Mouse (Mus musculus): ENCODE results near the gene Stim2. TPM values are rescaled to one million over a fixed set of nuclear protein-coding genes. Genes with fewer than 3 reads are reported as not detected.

Gene Stim2
- polyA plus RNA-seq, 1 experiment from 2014 or later, result 22.6 TPM

GRCm38 (mm10) chr5:54019546-54019945 is 21.2 kb downstream of the Stim2 start:
- ATAC-seq (ENCODE audit: insufficient number of reproducible peaks, low FRiP score, low TSS enrichment, low read depth), result no peak
- Histone ChIP-seq H3K4me1 (peaks cover 4% of the 10 kb centered on the region; the same call in 1 of the 2 replicates), H3K4me2 (no peak overlapping the region), H3K27ac (peak overlapping the region; percentile 50; the same call in 1 of the 2 replicates), H3K4me3 (no peak overlapping the region), H3K27me3 (no peaks in the 10 kb centered on the region), H3K9ac (no peak overlapping the region), H3K9me3 (no peaks in the 10 kb centered on the region), H3K36me3 (no peaks in the 10 kb centered on the region)
- WGBS, result 55% methylated on average over 4 of the region's 4 CpGs

GRCm38 (mm10) chr5:54024610-54025009 is 26.3 kb downstream of the Stim2 start:
- 70% methylated on average over 3 of the region's 3 CpGs for WGBS
- no peak overlapping the region for H3K27ac ChIP-seq
- H3K36me3 ChIP-seq, result no peaks in the 10 kb centered on the region
- H3K4me2 ChIP-seq, result no peak overlapping the region
- peaks cover under 1% of the 10 kb centered on the region; the same call in 1 of the 2 replicates for H3K4me1 ChIP-seq
- H3K4me3 ChIP-seq, result no peak overlapping the region
- H3K27me3 ChIP-seq, result no peaks in the 10 kb centered on the region
- no peaks in the 10 kb centered on the region for H3K9me3 ChIP-seq
- no peak overlapping the region for H3K9ac ChIP-seq
- ATAC-seq (ENCODE audit: insufficient number of reproducible peaks, low FRiP score, low TSS enrichment, low read depth), result no peak

- no peaks in the 10 kb centered on the region for H3K36me3 ChIP-seq
- no peak overlapping the region for H3K4me3 ChIP-seq
- no peaks in the 10 kb centered on the region for H3K27me3 ChIP-seq
- no peaks in the 10 kb centered on the region for H3K9me3 ChIP-seq
- H3K4me1 ChIP-seq, result no peaks in the 10 kb centered on the region
- no peak for ATAC-seq (ENCODE audit: insufficient number of reproducible peaks, low FRiP score, low TSS enrichment, low read depth)
- no peak overlapping the region for H3K4me2 ChIP-seq
- WGBS, result 96% methylated on average over 2 of the region's 2 CpGs
- no peak overlapping the region for H3K9ac ChIP-seq
- no peak overlapping the region for H3K27ac ChIP-seq
Observed at GRCm38 (mm10) chr5:54025630-54026029, 27.3 kb downstream of the Stim2 start.

GRCm38 (mm10) chr5:54033217-54033616 is 34.9 kb downstream of the Stim2 start:
- no peak for ATAC-seq (ENCODE audit: insufficient number of reproducible peaks, low FRiP score, low TSS enrichment, low read depth)
- no peak overlapping the region for H3K4me3 ChIP-seq
- no peaks in the 10 kb centered on the region for H3K9me3 ChIP-seq
- no peaks in the 10 kb centered on the region for H3K36me3 ChIP-seq
- no peak overlapping the region for H3K4me2 ChIP-seq
- H3K27ac ChIP-seq, result no peak overlapping the region
- H3K9ac ChIP-seq, result no peak overlapping the region
- WGBS, result 77% methylated on average over 5 of the region's 5 CpGs
- H3K27me3 ChIP-seq, result no peaks in the 10 kb centered on the region
- H3K4me1 ChIP-seq, result peaks cover 8% of the 10 kb centered on the region

- ATAC-seq (ENCODE audit: insufficient number of reproducible peaks, low FRiP score, low TSS enrichment, low read depth), result no peak
- peak overlapping the region; percentile 11; the same call in 1 of the 2 replicates for H3K27ac ChIP-seq
Observed at GRCm38 (mm10) chr5:54034680-54035079, 36.4 kb downstream of the Stim2 start.

GRCm38 (mm10) chr5:54038615-54039014 is 40.3 kb downstream of the Stim2 start:
- Histone ChIP-seq H3K27ac (no peak overlapping the region), H3K27me3 (no peaks in the 10 kb centered on the region), H3K4me3 (no peak overlapping the region), H3K4me1 (peaks cover 13% of the 10 kb centered on the region), H3K9ac (no peak overlapping the region), H3K36me3 (no peaks in the 10 kb centered on the region), H3K4me2 (no peak overlapping the region), H3K9me3 (no peaks in the 10 kb centered on the region)
- ATAC-seq (ENCODE audit: insufficient number of reproducible peaks, low FRiP score, low TSS enrichment, low read depth), result no peak
- WGBS, result 67% methylated on average over 4 of the region's 4 CpGs

More at GRCm38 (mm10) chr5:54034680-54035079, 36.4 kb downstream of the Stim2 start:
- WGBS, result 59% methylated on average over 1 of the region's 1 CpGs
- Histone ChIP-seq H3K9me3 (no peaks in the 10 kb centered on the region), H3K4me3 (no peak overlapping the region), H3K4me2 (no peak overlapping the region), H3K27me3 (no peaks in the 10 kb centered on the region), H3K36me3 (no peaks in the 10 kb centered on the region), H3K4me1 (peaks cover 8% of the 10 kb centered on the region), H3K9ac (no peak overlapping the region)

GRCm38 (mm10) chr5:54040527-54040926 is 42.2 kb downstream of the Stim2 start:
- H3K9me3 ChIP-seq, result no peaks in the 10 kb centered on the region
- H3K27ac ChIP-seq, result 0 out of 2 replicates have a peak overlapping the region, but pooled peaks have one; percentile 17
- no peaks in the 10 kb centered on the region for H3K27me3 ChIP-seq
- 0 out of 2 replicates have a peak overlapping the region, but pooled peaks have one; percentile 1 for H3K4me2 ChIP-seq
- WGBS, result 59% methylated on average over 8 of the region's 8 CpGs
- ATAC-seq (ENCODE audit: insufficient number of reproducible peaks, low FRiP score, low TSS enrichment, low read depth), result no peak
- no peak overlapping the region for H3K4me3 ChIP-seq
- no peaks in the 10 kb centered on the region for H3K36me3 ChIP-seq
- H3K9ac ChIP-seq, result no peak overlapping the region
- H3K4me1 ChIP-seq, result 0 out of 2 replicates have a peak, but pooled peaks cover 6% of the 10 kb centered on the region

GRCm38 (mm10) chr5:54042013-54042412 is 43.7 kb downstream of the Stim2 start:
- WGBS, result 92% methylated on average over 7 of the region's 7 CpGs
- Histone ChIP-seq H3K27ac (no peak overlapping the region), H3K27me3 (no peaks in the 10 kb centered on the region), H3K4me1 (0 out of 2 replicates have a peak, but pooled peaks cover 6% of the 10 kb centered on the region), H3K4me2 (no peak overlapping the region), H3K36me3 (no peaks in the 10 kb centered on the region), H3K9ac (no peak overlapping the region), H3K9me3 (no peaks in the 10 kb centered on the region), H3K4me3 (no peak overlapping the region)
- no peak for ATAC-seq (ENCODE audit: insufficient number of reproducible peaks, low FRiP score, low TSS enrichment, low read depth)

- Histone ChIP-seq H3K4me1 (0 out of 2 replicates have a peak, but pooled peaks cover 3% of the 10 kb centered on the region), H3K4me3 (no peak overlapping the region), H3K9ac (no peak overlapping the region), H3K9me3 (no peaks in the 10 kb centered on the region), H3K4me2 (no peak overlapping the region), H3K27ac (no peak overlapping the region), H3K27me3 (no peaks in the 10 kb centered on the region), H3K36me3 (no peaks in the 10 kb centered on the region)
- WGBS, result 76% methylated on average over 3 of the region's 3 CpGs
- ATAC-seq (ENCODE audit: insufficient number of reproducible peaks, low FRiP score, low TSS enrichment, low read depth), result no peak
Observed at GRCm38 (mm10) chr5:54045523-54045922, 47.2 kb downstream of the Stim2 start.

- 73% methylated on average over 1 of the region's 1 CpGs for WGBS
- H3K36me3 ChIP-seq, result no peaks in the 10 kb centered on the region
- H3K4me2 ChIP-seq, result no peak overlapping the region
- 0 out of 2 replicates have a peak, but pooled peaks cover 3% of the 10 kb centered on the region for H3K4me1 ChIP-seq
- no peaks in the 10 kb centered on the region for H3K27me3 ChIP-seq
- no peak for ATAC-seq (ENCODE audit: insufficient number of reproducible peaks, low FRiP score, low TSS enrichment, low read depth)
- no peak overlapping the region for H3K4me3 ChIP-seq
- H3K9ac ChIP-seq, result no peak overlapping the region
- no peaks in the 10 kb centered on the region for H3K9me3 ChIP-seq
- H3K27ac ChIP-seq, result no peak overlapping the region
Observed at GRCm38 (mm10) chr5:54046432-54046831, 48.1 kb downstream of the Stim2 start.

GRCm38 (mm10) chr5:54049145-54049733 is 50.9 kb downstream of the Stim2 start:
- H3K4me3 ChIP-seq, result no peak overlapping the region
- H3K27ac ChIP-seq, result no peak overlapping the region
- no peak overlapping the region for H3K9ac ChIP-seq
- no peaks in the 10 kb centered on the region for H3K36me3 ChIP-seq
- no peaks in the 10 kb centered on the region for H3K27me3 ChIP-seq
- no peak overlapping the region for H3K4me2 ChIP-seq
- H3K9me3 ChIP-seq, result no peaks in the 10 kb centered on the region
- H3K4me1 ChIP-seq, result 0 out of 2 replicates have a peak, but pooled peaks cover 3% of the 10 kb centered on the region
- WGBS, result 38% methylated on average over 4 of the region's 4 CpGs
- ATAC-seq (ENCODE audit: insufficient number of reproducible peaks, low FRiP score, low TSS enrichment, low read depth), result no peak

GRCm38 (mm10) chr5:54049940-54050339 is 51.6 kb downstream of the Stim2 start:
- Histone ChIP-seq H3K4me1 (0 out of 2 replicates have a peak, but pooled peaks cover 3% of the 10 kb centered on the region), H3K4me2 (no peak overlapping the region), H3K9ac (no peak overlapping the region), H3K9me3 (no peaks in the 10 kb centered on the region), H3K36me3 (peaks cover 3% of the 10 kb centered on the region; the same call in 1 of the 2 replicates), H3K4me3 (no peak overlapping the region), H3K27ac (no peak overlapping the region), H3K27me3 (no peaks in the 10 kb centered on the region)
- ATAC-seq (ENCODE audit: insufficient number of reproducible peaks, low FRiP score, low TSS enrichment, low read depth), result no peak
- 82% methylated on average over 5 of the region's 5 CpGs for WGBS
